Mouse (Mus musculus) spleen, adult 10 weeks (tissue): ENCODE data around the gene Cd2. TPM values are rescaled to one million over a fixed set of nuclear protein-coding genes. Genes with fewer than 3 reads are reported as not detected.

Experiments used
- polyA plus RNA-seq: library from polyadenylated mRNA; stranded (reverse); fragments of 350-450 nt; fragmentation: Illumina TruSeq; extraction: RNeasy Lipid Tissue Mini Kit (QIAGEN cat#74804); gene quantifications from one replicate; pipeline ENCODE4 v1.2.3, GENCODE M21; 2015; ENCODE audit warnings: low replicate concordance; ENCODE audit not compliant: insufficient read depth

The Cd2 gene
- polyA plus RNA-seq = 265 TPM

DNA sequence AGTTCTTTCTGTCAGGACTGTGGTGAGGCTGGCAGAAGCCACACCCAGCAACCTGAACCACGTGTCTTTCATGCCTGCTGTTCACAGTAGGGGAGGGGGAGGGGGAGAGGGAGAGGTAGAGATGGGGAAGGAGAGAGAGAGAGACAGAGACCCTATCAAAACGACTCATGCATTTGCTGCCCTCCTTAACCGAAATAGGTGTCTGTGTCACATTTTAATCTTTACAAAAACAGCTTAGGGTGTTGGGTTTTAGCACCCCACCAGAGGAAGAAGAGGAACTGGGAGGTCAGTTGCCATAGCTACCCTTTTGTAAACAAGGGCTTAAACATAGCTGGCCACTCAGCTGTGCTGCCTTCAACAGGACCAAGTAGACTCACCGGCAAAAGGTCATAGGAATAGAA is at the start of gene Cd2:
TSS of gene Cd2 (minus strand) at position 29 of the 401 bp plus-strand sequence.

Other genes with a start within 250 kb of the Cd2 start
- gene Ptgfrn, start 177.7 kb downstream of the Cd2 start, polyA plus RNA-seq = 6.2 TPM
- 1.7 TPM for gene Igsf3, start 89.1 kb upstream of the Cd2 start, polyA plus RNA-seq